Mouse (Mus musculus) C2C12 (cell line): ENCODE data around the gene Nqo1.

Experiments
- CEBPB ChIP-seq: IDR thresholded peaks from one replicate; pipeline ENCODE4 v1.6.1; 2011; ENCODE audit warnings: low read depth, mild to moderate bottlenecking, control low read depth, moderate library complexity
- CTCF ChIP-seq: IDR thresholded peaks from one replicate; pipeline ENCODE4 v1.5.1; 2011; ENCODE audit not compliant: control insufficient read depth, insufficient read depth, insufficient read length
- FOSL1 ChIP-seq: IDR thresholded peaks from one replicate; pipeline ENCODE4 v1.8.0; 2011; ENCODE audit warnings: mild to moderate bottlenecking, low read length; ENCODE audit not compliant: poor library complexity, insufficient read depth, severe bottlenecking
- MAX ChIP-seq: IDR thresholded peaks from one replicate; pipeline ENCODE4 v1.6.1; 2011; ENCODE audit warnings: mild to moderate bottlenecking, control low read depth
- MYOD1 ChIP-seq: IDR thresholded peaks from one replicate; pipeline ENCODE4 v1.6.1; 2011; ENCODE audit warnings: low read depth; ENCODE audit not compliant: control insufficient read depth, insufficient read length
- MYOG ChIP-seq: IDR thresholded peaks from one replicate; pipeline ENCODE4 v1.6.1; 2011; ENCODE audit not compliant: control insufficient read depth, insufficient read length; ENCODE audit errors: extremely low read depth

DNA sequence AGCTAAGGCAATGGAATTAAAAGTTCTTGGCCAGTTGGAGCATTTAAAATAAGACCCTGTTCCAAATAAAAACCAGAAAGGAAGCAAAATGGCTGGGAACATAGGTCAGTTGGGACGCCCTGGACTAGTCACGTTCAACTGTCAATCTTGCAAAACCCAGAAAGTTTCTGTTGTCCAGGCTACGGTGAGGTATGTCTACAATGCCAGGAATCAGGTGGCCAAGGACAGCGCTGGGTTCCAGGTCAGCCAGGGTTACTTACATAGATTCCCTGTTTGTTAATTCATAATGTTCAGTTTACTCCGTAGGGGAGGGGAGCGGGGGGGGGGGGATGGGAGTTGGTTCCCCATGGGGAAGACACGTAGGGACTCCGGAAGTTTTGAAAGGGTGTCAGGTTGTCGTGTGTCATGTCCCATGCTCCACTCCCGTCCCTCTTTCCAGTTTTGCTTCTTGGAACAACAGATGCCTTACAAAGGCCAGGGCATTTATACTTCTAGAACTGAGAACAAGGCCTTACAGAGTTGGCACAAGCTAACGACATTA, 32.5 kb upstream of the Nqo1 start:
- no peak for TF ChIP-seq CTCF
- no peak for TF ChIP-seq MYOG
- TF ChIP-seq MAX, result no peak
- no peak for TF ChIP-seq CEBPB
- TF ChIP-seq MYOD1, result no peak
- TF ChIP-seq FOSL1, result no peak
